Mouse (Mus musculus) spleen, postnatal 4 days (tissue): ENCODE results near the gene Sema5a.
"Not testable (repeated sequence)": the region's sequence is repeated elsewhere in the genome, so short reads cannot be mapped to it uniquely, and the experiment has no call there.

Source experiments
- DNase-seq, 2 experiments: peaks; one replicate each; pipeline ENCODE4 v3.0.0; 2022; ENCODE audit warnings: low spot score in 2 of 2

The Sema5a gene

DNA sequence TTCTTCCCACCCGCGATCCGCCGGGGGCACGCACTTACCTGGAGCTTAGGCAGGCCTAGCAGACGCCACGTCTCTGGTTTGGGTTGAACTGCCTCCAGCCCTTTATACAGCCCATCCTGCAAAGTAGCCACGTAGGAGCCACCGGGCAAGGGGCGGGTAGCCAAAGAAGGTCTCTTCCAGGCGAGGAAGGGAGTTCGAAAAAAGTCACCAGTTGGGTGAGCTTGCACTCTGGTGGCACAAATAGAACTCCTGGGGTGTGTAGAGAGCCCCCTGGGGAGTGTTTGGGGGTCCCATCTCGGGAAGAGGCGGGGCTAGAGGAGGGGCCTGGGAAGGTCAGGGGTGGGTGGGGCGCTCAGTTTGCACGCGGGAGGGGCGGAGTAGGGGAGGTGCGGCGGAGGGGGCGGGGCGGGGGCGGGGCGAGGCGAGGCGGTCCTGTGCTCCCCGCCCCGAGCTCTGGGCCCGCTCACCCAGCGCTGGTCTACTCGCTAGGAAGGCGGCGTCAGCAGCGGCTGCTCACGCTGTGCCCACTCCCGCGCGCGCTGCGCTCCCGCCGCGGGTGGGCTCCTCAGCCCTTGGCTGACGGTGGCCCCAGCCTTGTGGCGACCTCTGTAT lies at the start of gene Sema5a:
Gene Sema5a, plus strand, starts transcription at position 467 of the 612 bp plus-strand sequence.
- DNase-seq, result peak; percentile 28 to 66

DNA sequence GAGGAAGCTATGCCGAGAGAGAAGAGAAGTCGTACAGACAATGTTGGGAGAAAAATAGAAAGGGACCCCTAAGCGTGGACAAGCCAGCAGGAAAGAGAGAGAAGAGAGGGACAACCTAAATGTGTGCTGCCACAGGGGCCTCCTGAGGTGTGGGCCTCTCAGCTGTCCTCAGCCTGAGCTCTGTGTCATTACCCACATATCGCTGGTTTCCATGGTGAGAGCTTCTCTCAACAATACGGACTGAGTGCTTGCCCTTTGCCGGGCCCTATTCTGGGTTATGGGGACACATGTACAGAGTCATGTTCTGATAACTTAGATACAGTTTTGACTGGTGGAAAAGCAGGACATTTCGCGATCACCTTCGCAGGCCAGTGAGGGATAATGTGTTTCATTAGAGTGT lies 46.5 kb upstream of the Sema5a start:
- peak in 1 of 2 experiments; percentile 34 for DNase-seq

GRCm38 (mm10) chr15:32198561-32198960 lies 46.0 kb upstream of the Sema5a start:
- DNase-seq, result no peak

DNA sequence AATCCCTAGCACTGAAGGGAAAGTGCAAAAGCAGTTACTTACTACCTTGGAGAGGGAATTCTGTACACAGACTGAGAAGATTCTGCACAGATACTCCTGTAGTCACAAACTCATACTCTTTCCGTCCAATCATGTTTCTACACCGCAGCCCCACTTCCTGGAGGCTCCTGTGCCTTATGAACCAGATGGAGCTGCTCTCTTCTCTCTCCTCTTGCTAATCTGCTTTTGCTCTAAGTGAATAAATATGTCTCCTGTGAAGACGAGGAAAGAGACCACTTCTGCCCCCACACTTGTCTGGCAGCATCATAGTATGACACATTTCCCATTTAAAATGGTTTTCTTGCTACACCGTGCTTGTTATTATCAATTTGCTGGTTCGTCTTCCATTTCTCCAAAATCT lies 41.4 kb upstream of the Sema5a start:
- no peak for DNase-seq

GRCm38 (mm10) chr15:32204908-32205307 lies 39.7 kb upstream of the Sema5a start:
- peak in 1 of 2 experiments; percentile 25 for DNase-seq

DNA sequence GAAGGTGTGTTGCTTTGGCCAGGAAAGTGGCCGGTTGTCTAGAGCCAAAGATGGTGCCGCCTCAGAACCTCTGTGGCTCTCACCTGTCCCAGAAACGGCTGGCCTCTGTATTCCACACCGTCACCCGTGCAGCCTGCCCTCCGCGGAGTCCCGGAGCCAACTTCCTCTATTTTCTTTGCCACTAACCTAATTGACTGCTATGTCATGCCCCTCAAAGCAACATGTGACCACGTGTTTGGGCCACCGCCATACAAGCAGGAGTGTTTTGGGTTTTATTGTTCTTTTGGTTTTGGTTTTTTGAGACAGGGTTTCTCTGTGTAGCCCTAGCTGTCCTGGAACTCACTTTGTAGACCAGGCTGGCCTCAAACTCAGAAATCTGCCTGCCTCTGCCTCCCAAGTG lies 29.9 kb upstream of the Sema5a start:
- not testable (repeated sequence) for DNase-seq

- peak in 1 of 2 experiments; percentile 29 for DNase-seq
Observed at GRCm38 (mm10) chr15:32223028-32223427, 21.6 kb upstream of the Sema5a start.

DNA sequence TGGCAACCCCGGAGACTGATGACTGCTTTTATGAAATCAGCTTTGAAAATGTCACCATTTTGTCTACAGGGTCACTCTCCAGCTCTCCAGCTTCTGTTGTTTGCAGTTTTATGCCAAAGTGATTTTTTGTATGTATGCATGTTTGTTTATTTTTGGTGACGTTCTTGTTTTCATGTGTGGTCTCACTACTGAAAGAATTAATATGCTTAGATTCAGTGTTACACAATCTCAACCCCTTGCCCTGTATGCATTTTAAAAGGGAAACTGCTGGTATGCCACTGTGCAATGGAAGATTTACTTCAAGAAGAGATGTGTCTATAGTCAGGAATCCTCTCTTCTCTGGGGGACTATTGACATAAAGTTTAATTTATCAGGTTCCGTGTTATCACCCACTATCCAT lies 19.2 kb upstream of the Sema5a start:
- no peak for DNase-seq

DNA sequence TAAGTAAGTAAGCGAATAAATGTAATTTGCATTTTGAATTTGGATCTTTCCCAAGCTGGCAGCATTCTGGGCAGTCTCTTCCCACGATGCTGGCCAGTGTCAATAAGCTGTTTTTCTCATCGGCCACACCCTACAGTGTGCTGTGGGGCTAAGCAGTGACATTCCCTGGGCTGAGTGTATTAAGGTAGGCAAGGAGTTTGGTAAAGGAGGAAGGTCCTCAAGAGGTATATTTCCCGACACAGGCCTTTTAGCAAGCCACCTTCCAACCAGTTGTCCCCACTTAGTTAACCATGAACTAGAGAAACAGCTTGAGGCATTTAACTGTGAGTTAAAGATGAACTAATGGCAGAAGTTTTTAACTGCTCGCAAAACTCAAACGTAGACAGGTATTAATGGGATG lies 18.2 kb upstream of the Sema5a start:
- DNase-seq, result no peak

GRCm38 (mm10) chr15:32226888-32227395 lies 17.7 kb upstream of the Sema5a start:
- DNase-seq, result no peak

DNA sequence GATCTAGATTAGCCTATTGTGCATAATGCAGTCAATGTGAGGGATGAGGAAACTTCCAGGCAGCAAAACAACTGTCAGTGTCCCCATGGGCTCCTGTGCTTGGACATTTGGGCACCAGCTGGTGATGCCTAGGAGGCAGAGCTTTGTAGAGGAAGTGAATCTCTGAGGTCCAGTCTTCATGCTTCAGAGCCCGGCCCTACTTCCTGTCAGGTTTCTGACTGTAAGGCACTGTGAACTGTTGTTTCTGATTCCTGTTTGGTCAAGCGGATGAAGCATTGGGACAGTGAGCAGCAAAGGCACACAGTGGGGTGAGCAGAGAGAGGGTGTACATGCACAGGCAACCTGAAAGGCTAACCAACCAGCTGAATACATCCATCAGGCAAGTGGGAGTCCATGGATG lies 14.5 kb upstream of the Sema5a start:
- DNase-seq, result peak in 1 of 2 experiments; percentile 14

- DNase-seq, result no peak
Observed at GRCm38 (mm10) chr15:32232189-32232588, 12.4 kb upstream of the Sema5a start.

DNA sequence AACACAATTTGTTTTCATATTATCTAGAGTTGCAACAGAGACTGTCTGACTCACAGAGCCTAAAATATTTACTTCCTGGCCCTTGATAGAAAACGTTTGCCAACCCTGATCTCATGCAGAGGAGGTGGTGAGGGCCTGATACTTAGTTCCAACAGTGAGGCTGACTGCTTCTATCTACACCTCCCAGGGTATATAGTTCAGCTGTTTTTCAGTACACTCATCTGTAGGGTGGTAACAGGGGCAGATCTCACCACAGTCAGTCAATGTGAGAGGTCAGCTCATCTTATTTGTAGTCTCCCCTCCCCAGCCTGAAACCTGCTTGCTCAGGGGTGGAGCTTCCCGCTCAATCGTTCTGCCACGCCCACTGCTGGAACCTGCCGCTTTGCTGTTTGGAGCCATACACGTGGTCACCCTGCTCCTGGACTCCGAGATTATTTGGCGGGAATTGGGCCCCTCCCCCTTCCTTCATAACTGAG lies 11.9 kb upstream of the Sema5a start:
- DNase-seq, result not testable (repeated sequence)

DNA sequence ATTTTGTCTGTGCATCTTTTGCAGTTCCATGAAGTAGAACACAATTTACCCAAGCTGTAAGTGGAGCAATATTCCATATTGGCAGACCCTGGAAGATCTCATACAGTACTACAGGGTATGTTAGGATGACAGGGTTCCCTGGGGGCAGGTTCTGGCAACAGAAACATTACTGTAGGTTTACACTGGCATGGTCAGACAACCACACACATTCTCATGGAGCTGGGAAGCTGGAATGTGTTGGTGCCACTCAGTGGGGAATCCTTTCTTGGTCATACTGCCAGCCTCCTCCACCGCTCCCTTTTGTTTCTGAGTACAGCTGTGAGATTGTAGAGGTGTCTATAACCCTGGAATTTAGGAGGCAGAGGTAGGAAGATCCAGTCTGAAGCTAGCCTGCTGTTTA lies 11.2 kb upstream of the Sema5a start:
- DNase-seq, result no peak

DNA sequence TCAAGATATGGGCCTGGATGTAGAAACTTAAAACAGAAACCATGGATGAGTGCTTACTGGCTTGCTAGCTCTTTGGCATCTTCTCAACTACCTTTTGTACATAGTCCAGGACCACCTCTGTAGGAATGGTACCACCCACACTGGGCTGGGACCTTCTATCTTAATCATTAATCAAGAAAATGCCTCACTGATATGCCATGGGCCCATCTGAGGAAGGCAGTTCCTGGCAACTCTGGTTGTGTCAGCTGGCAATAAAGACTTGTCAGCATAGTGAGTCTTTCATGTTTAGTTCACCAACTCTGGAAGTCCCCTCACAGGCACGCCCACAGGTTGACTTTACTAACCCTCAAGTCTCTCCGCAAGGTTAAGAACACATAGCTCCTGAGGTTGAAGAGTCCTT lies 5.5 kb upstream of the Sema5a start:
- no peak for DNase-seq

DNA sequence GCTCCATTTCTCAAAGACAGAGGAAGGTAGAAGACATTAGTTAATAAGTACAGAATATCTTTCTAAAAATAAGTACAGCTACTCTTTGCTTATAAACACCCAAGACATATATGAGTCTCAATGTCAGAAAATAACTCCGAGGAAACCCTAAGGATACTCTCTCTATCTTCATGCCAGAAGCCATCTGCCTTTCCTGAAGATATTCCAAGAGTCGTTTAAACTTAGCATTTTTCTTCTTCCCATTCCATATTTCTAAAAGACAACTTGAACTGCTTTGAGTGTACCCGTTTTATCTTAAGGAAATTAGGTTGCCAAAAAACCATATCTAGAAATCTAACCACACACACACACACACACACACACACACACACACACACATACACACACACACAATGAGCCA lies 4.5 kb upstream of the Sema5a start:
- no peak for DNase-seq

GRCm38 (mm10) chr15:32241666-32242065 lies 2.9 kb upstream of the Sema5a start:
- DNase-seq, result no peak

GRCm38 (mm10) chr15:32243096-32243785 lies 1.4 kb upstream of the Sema5a start:
- DNase-seq, result no peak

DNA sequence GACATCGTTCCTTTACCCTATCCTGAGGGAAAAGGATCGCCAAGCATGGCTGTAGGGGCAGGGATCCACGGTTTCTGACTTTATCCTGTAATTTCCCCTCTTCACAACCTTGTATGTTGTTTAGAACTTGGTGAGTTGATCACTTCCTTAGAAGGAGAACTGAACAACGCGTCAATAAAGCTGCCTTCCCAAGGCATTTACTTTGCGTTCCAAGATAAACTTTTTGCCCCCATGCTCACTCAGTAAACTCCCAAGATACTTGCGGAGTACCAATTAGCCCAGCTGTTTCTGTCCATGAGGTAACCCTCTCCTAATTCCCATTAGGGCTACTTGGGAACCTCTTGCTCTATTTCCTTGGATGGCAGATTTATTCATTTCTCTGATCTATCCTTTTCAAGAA lies 786 bp upstream of the Sema5a start:
- no peak for DNase-seq

DNA sequence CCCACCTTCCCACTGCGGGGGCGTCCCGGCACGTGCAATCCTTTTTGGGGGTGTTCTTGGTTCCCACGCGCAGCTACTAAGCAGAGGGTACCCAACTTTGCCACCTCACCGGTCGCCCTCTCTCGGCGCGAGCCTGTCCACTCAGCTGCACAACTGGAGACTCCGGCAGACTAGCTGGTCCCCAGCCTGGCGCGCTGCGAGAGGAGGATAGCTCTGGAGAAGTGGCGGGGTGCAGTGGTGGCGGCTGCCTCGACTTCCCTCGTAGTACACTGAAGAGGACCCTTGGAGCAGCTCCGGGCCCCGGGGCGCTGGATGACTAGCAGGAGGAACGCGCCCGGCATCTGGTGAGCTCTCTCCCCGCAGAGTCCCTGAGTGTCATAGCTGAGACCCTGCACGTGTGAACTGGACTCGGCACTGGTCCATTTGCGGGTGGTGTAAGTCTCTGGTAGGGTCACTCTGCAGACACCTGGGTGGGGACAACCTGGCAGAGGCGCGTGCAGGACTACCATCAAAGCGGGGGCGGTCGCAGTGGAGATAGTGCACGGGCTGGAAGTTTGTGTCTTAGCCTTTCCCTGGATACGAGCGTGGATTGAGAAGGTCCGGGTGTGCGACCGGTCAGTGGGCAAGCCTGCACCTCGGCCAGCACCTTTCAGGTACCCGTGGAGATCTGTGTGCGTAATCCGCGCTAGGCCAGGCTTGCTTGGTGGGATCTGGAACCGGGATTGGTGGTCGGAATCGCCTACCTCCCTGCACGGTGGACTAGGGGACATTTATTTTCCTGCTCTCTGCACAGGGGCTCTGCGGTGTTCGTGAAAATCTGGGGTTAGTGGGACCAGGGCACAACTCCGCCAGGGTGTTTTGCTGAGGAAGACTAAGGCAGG lies 586 bp downstream of the Sema5a start:
- DNase-seq, result peak in 1 of 2 experiments; percentile 60

DNA sequence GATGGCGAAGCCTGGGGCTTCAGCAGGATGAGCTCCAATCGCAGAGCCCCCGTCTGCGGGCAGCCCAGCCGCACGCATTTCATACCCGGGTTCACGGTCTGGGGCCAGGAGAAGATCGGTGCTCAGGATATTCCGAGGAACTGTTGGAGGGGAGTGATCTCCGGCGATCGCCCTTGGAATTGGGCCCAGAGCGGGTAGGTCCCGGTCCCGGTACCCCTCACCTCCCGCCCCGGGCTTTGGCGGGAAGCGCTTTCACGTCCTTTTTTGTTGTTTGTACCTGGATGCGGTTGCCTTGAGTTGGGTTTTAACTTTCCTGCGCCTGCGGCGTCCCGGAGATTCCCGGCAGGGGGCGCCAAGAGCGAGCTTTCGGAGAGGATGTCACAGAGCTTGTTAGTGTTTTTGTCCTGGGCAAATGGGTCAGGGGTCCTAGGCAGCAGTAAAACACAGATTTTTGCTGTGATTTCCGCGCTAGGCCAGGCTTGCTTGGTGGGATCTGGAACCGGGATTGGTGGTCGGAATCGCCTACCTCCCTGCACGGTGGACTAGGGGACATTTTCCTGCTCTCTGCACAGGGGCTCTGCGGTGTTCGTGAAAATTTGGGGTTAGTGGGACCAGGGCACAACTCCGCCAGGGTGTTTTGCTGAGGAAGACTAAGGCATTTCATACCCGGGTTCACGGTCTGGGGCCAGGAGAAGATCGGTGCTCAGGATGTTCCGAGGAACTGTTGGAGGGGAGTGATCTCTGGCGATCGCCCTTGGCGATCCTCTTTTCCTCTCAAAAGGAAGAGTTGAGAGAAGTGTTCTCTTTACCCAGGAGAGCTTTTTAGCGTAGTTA lies 1.4 kb downstream of the Sema5a start:
- peak; percentile 53 to 86 for DNase-seq
